Mouse (Mus musculus): ENCODE data around the gene Smco4. TPM values are rescaled to one million over a fixed set of nuclear protein-coding genes. Genes with fewer than 3 reads are reported as not detected.

Gene Smco4
- polyA plus RNA-seq (2016; fragmentation: Nextera tagmentation; extraction: Ambion mirVana): 2.1 and 2.6 TPM in 2 replicates

DNA sequence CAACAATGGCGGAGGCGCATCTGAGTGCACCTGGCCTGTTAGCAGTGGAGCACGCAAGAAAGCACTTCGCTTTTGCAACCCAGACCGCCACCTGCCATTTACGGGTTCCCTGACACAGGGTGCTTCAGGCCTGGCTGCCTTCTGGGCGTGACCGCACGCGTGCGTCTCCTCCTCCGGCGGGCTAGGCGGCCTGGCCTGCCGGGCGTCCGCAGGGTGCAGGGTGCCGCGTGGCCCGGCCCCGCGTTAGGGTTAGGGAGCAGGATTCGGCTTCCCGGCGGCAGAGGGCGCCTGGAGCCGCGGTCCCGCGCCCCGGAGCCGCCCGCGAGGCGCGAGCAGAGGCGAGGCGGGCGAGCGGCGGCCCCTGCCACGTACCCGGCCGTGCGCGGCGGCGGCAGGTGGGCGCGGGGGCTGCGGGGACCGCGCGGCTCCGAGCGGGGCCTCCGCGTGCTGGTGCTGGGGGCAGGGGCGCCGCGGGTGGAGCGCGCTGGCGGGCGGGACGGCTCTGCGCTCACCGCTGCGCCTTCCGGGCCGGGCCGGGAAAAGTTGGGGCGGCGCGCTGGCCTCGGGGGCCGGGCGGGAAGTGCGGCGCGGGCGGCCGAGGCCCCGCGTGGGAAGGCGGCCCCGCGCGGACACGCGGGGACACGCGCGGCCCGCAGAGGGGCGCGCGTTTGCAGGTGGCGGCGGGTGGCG lies at the start of gene Smco4:
Gene Smco4 (plus strand): TSS at position 198 of the 690 bp plus-strand sequence.
- peak; percentile 79 for DNase-seq (ENCODE audit: low spot score)
- peaks cover 15% of the 10 kb centered on the region for H3K27me3 ChIP-seq (ENCODE audit: insufficient read depth, poor library complexity, severe bottlenecking)
- no peaks in the 10 kb centered on the region for H3K9me3 ChIP-seq
- H3K4me1 ChIP-seq (replicated peaks): peaks cover 50% of the 10 kb centered on the region
- WGBS: under 1% methylated on average over 99 of the region's 101 CpGs
- H3K36me3 ChIP-seq: no peaks in the 10 kb centered on the region
- peak within 1 kb of the TSS; percentile 82 for H3K4me3 ChIP-seq
- H3K27ac ChIP-seq: peak within 1 kb of the TSS; percentile 95

DNA sequence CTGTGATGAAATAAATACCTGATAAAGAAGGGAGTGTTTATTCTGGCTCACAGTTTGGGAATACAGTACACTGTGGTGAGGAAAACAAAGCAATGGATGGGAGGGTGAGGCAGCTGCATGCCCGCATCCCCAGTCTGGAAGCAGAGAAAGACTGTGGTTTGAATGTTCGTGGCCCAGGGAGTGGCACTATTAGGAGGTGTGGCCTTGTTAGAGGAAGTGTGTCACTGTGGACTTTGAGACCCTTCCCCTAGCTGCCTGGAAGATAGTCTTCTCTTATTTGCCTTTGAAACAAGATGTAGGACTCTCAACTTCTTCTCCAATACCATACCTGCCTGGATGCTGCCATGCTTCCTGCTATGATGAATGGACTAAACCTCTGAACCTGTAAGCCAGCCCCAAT lies 45.8 kb upstream of the Smco4 start:
- Histone ChIP-seq H3K27ac (no peak overlapping the region), H3K36me3 (no peaks in the 10 kb centered on the region), H3K27me3 (ENCODE audit: insufficient read depth, poor library complexity, severe bottlenecking) (no peaks in the 10 kb centered on the region), H3K4me3 (no peak overlapping the region), H3K9me3 (no peaks in the 10 kb centered on the region), H3K4me1 (replicated peaks) (peaks cover 4% of the 10 kb centered on the region; the same call in 1 of the 2 replicates)
- 82% methylated on average over 2 of the region's 2 CpGs for WGBS
- DNase-seq (ENCODE audit: low spot score): no peak

DNA sequence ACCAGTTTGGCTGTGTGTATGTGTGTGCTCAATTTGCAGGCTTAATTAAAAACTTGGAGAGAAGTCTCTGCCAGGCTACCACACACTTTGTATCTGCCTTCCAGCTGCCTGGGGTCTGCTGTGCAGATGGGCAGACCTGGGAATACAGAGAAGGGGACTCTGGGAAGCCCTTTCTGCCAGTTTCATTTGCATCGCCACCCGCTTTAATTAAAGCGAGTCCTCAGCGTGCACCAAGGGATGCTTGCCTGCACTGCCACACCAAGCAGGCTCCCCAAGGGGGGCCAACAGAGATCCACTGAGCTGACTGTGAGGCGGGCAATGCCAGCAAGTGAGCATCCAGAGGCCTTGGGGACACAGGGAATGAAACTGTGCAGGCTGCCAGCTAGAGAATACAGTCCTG lies 42.3 kb upstream of the Smco4 start:
- Histone ChIP-seq H3K27me3 (ENCODE audit: insufficient read depth, poor library complexity, severe bottlenecking) (no peaks in the 10 kb centered on the region), H3K9me3 (no peaks in the 10 kb centered on the region), H3K36me3 (no peaks in the 10 kb centered on the region), H3K4me1 (replicated peaks) (peaks cover 4% of the 10 kb centered on the region; the same call in 1 of the 2 replicates), H3K4me3 (no peak overlapping the region), H3K27ac (no peak overlapping the region)
- WGBS: 39% methylated on average over 5 of the region's 5 CpGs
- no peak for DNase-seq (ENCODE audit: low spot score)

- no peak overlapping the region for H3K4me3 ChIP-seq
- no peak for DNase-seq (ENCODE audit: low spot score)
- no peaks in the 10 kb centered on the region for H3K9me3 ChIP-seq
- H3K36me3 ChIP-seq: no peaks in the 10 kb centered on the region
- no peaks in the 10 kb centered on the region for H3K4me1 ChIP-seq (replicated peaks)
- WGBS: 55% methylated on average over 4 of the region's 4 CpGs
- no peak overlapping the region for H3K27ac ChIP-seq
- no peaks in the 10 kb centered on the region for H3K27me3 ChIP-seq (ENCODE audit: insufficient read depth, poor library complexity, severe bottlenecking)
Measured at GRCm38 (mm10) chr9:15472256-15472655, 21.0 kb upstream of the Smco4 start.

GRCm38 (mm10) chr9:15473206-15473605 lies 20.0 kb upstream of the Smco4 start:
- no peak overlapping the region for H3K4me3 ChIP-seq
- no peaks in the 10 kb centered on the region for H3K9me3 ChIP-seq
- H3K27me3 ChIP-seq (ENCODE audit: insufficient read depth, poor library complexity, severe bottlenecking): no peaks in the 10 kb centered on the region
- no peak for DNase-seq (ENCODE audit: low spot score)
- H3K27ac ChIP-seq: no peak overlapping the region
- WGBS: 100% methylated on average over 1 of the region's 1 CpGs
- H3K4me1 ChIP-seq (replicated peaks): no peaks in the 10 kb centered on the region
- H3K36me3 ChIP-seq: no peaks in the 10 kb centered on the region

DNA sequence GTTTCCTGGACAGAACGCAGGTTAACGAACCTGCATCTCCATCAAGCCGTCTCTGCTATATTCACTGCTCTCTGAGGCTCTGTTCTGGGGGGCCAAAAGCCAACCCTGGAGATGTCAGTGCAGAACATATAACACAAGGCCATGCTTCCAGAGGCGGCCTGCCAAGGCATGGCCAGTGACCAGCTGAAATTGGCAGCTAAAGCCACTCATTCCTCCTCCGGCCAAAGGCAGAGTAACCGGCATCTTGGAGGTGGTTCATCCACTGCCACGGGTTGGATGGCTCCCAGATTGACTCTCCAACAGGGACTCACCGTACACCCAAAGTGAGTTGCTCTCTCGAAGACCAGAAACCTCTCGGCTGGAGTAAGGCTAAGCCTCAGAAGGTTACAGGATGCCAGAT lies 15.7 kb upstream of the Smco4 start:
- Histone ChIP-seq H3K4me1 (replicated peaks) (no peaks in the 10 kb centered on the region), H3K27ac (no peak overlapping the region), H3K4me3 (no peak overlapping the region), H3K27me3 (ENCODE audit: insufficient read depth, poor library complexity, severe bottlenecking) (no peaks in the 10 kb centered on the region), H3K9me3 (no peaks in the 10 kb centered on the region), H3K36me3 (no peaks in the 10 kb centered on the region)
- DNase-seq (ENCODE audit: low spot score): no peak
- WGBS: 91% methylated on average over 10 of the region's 10 CpGs

GRCm38 (mm10) chr9:15487682-15488424 lies 5.4 kb upstream of the Smco4 start:
- H3K4me1 ChIP-seq (replicated peaks): peaks cover 6% of the 10 kb centered on the region
- H3K36me3 ChIP-seq: no peaks in the 10 kb centered on the region
- no peak overlapping the region for H3K27ac ChIP-seq
- DNase-seq (ENCODE audit: low spot score): no peak
- peaks cover 15% of the 10 kb centered on the region for H3K27me3 ChIP-seq (ENCODE audit: insufficient read depth, poor library complexity, severe bottlenecking)
- 66% methylated on average over 2 of the region's 2 CpGs for WGBS
- no peaks in the 10 kb centered on the region for H3K9me3 ChIP-seq
- H3K4me3 ChIP-seq: no peak overlapping the region

DNA sequence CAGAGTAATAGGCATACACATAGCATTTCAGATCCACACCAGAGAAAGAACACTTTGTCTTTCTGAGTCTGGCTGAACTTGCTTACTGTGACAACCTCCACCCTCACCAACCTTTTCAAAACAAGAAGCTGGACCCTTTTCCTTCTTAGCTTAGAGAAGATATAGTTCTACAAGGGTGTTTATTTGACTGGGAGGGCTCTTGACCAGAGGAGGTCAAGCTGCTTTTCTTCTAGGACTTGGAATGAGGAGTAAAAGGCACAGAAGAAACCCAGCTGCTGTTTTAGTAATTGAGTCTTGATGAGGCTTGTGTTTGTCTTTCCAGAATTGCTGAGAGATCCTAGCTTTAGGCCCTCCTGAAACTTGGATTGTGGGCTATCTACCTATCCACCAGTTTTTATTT lies 3.9 kb upstream of the Smco4 start:
- no peaks in the 10 kb centered on the region for H3K36me3 ChIP-seq
- peaks cover 15% of the 10 kb centered on the region for H3K4me1 ChIP-seq (replicated peaks)
- no peak for DNase-seq (ENCODE audit: low spot score)
- H3K9me3 ChIP-seq: no peaks in the 10 kb centered on the region
- peaks cover 15% of the 10 kb centered on the region for H3K27me3 ChIP-seq (ENCODE audit: insufficient read depth, poor library complexity, severe bottlenecking)
- no peak overlapping the region for H3K27ac ChIP-seq
- no peak overlapping the region for H3K4me3 ChIP-seq

DNA sequence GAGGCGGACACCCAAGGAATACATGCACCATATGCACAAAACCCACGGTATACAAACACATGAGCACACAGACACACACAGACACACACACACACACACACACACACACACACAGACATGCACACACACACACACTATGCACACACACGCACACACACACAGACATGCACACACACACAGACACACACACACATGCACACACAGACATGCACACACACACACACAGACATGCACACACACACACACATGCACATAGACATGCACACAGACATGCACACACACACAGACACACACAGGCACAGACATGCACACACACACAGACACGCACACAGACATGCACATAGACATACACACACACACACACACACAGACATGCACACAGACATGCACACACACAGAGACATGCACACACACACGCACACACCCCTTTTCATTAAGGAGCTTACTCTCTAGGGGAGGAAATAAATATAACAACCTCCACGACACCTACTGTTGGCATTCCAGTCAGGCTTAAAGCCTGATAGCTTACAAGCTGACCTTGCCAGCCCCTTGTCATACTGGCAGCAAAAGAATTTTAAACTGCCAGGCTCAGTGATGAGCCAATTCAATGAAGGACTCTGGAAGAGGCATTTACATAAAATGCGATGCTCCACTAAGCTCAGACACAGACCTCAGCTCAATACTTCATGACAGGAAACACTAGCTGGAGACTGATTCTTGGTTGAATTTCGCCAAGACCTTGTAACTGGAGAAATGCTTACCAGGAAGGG lies 2.7 kb upstream of the Smco4 start:
- no peak for DNase-seq (ENCODE audit: low spot score)
- 82% methylated on average over 8 of the region's 8 CpGs for WGBS
- Histone ChIP-seq H3K36me3 (no peaks in the 10 kb centered on the region), H3K27me3 (ENCODE audit: insufficient read depth, poor library complexity, severe bottlenecking) (peaks cover 15% of the 10 kb centered on the region), H3K9me3 (no peaks in the 10 kb centered on the region), H3K27ac (no peak overlapping the region), H3K4me3 (no peak overlapping the region), H3K4me1 (replicated peaks) (peaks cover 24% of the 10 kb centered on the region)

DNA sequence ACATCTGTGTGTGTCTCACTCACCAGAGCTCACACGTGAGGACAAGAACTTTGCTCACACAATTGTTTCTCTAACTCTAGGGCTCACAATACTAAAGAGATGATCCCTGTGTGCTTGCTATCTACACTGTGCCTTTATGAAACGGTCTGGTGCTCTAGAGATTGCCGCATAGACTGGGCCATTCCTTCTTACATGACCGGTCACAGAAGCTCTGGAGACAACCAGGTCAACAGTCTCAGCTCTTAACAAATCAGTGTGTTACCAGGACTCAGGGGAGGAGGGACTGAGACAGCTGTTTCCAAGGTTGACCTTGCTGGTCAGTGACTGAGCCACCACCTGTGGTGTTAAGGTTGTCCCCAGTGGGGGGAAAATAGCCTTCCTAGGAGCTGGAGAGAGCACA lies 1.5 kb upstream of the Smco4 start:
- H3K36me3 ChIP-seq: no peaks in the 10 kb centered on the region
- no peak overlapping the region for H3K27ac ChIP-seq
- H3K4me3 ChIP-seq: no peak overlapping the region
- H3K9me3 ChIP-seq: no peaks in the 10 kb centered on the region
- WGBS: 81% methylated on average over 4 of the region's 4 CpGs
- peaks cover 15% of the 10 kb centered on the region for H3K27me3 ChIP-seq (ENCODE audit: insufficient read depth, poor library complexity, severe bottlenecking)
- peaks cover 36% of the 10 kb centered on the region for H3K4me1 ChIP-seq (replicated peaks)
- DNase-seq (ENCODE audit: low spot score): no peak

DNA sequence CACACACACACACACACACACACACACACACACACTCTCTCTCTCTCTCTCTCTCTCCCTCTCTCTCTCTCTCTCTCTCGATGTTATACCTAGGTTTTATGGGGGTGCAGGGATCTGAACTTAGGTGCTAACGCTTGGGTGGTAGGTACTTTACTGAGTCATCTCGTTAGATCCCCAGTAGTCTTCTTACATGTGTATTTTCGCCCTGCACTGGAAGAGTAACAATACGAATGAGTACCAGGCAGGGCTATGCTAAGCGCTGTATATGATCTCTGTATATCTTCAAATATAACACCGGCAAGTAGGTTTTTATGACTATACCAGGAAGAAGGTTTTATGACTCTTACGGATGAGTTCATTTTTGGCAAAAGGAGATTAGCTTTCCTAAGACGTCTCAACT lies 831 bp upstream of the Smco4 start:
- Histone ChIP-seq H3K27me3 (ENCODE audit: insufficient read depth, poor library complexity, severe bottlenecking) (peaks cover 15% of the 10 kb centered on the region), H3K4me1 (replicated peaks) (peaks cover 40% of the 10 kb centered on the region), H3K36me3 (no peaks in the 10 kb centered on the region), H3K27ac (no peak overlapping the region), H3K9me3 (no peaks in the 10 kb centered on the region), H3K4me3 (no peak overlapping the region)
- WGBS: 89% methylated on average over 9 of the region's 9 CpGs
- no peak for DNase-seq (ENCODE audit: low spot score)

- WGBS: 2% methylated on average over 37 of the region's 37 CpGs
- DNase-seq (ENCODE audit: low spot score): peak; percentile 75
- peaks cover 51% of the 10 kb centered on the region for H3K4me1 ChIP-seq (replicated peaks)
- H3K9me3 ChIP-seq: no peaks in the 10 kb centered on the region
- H3K36me3 ChIP-seq: no peaks in the 10 kb centered on the region
- H3K4me3 ChIP-seq: peak overlapping the region; percentile 82
- H3K27me3 ChIP-seq (ENCODE audit: insufficient read depth, poor library complexity, severe bottlenecking): peaks cover 15% of the 10 kb centered on the region
- peak overlapping the region; percentile 95 for H3K27ac ChIP-seq
Measured at GRCm38 (mm10) chr9:15493925-15494558, 810 bp downstream of the Smco4 start.

Measured in hindbrain, embryonic 10.5 days (tissue).